Mouse (Mus musculus) C2C12 (cell line): ENCODE measurements around the gene Gm10188. TPM values are rescaled to one million over a fixed set of nuclear protein-coding genes. Genes with fewer than 3 reads are reported as not detected.

Source experiments
- H3K27me3 ChIP-seq: one replicate; pipeline ENCODE4 v1.6.1; 2011; ENCODE audit not compliant: control insufficient read depth, insufficient read depth, insufficient read length
- H3K36me3 ChIP-seq: one replicate; pipeline ENCODE4 v1.6.1; 2011; ENCODE audit not compliant: control insufficient read depth, insufficient read depth
- H3K4me3 ChIP-seq: one replicate; pipeline ENCODE4 v1.5.1; 2011; ENCODE audit warnings: mild to moderate bottlenecking, control low read depth; ENCODE audit not compliant: poor library complexity, insufficient read depth, severe bottlenecking
- H3K79me2 ChIP-seq: one replicate; pipeline ENCODE4 v1.6.1; 2011; ENCODE audit not compliant: control insufficient read depth, insufficient read depth
- H3K79me3 ChIP-seq: one replicate; pipeline ENCODE4 v1.6.1; 2011; ENCODE audit warnings: low read depth, control low read depth
- H3ac ChIP-seq: one replicate; pipeline ENCODE3; 2011; ENCODE audit warnings: low read depth; ENCODE audit not compliant: control insufficient read depth, insufficient read length
- CEBPB ChIP-seq: IDR thresholded peaks from one replicate; pipeline ENCODE4 v1.6.1; 2011; ENCODE audit warnings: low read depth, mild to moderate bottlenecking, control low read depth, moderate library complexity
- CTCF ChIP-seq: IDR thresholded peaks from one replicate; pipeline ENCODE4 v1.5.1; 2011; ENCODE audit not compliant: control insufficient read depth, insufficient read depth, insufficient read length
- FOSL1 ChIP-seq: IDR thresholded peaks from one replicate; pipeline ENCODE4 v1.8.0; 2011; ENCODE audit warnings: mild to moderate bottlenecking, low read length; ENCODE audit not compliant: poor library complexity, insufficient read depth, severe bottlenecking
- MAX ChIP-seq: IDR thresholded peaks from one replicate; pipeline ENCODE4 v1.6.1; 2011; ENCODE audit warnings: mild to moderate bottlenecking, control low read depth
- MYOD1 ChIP-seq: IDR thresholded peaks from one replicate; pipeline ENCODE4 v1.6.1; 2011; ENCODE audit warnings: low read depth; ENCODE audit not compliant: control insufficient read depth, insufficient read length
- MYOG ChIP-seq: IDR thresholded peaks from one replicate; pipeline ENCODE4 v1.6.1; 2011; ENCODE audit not compliant: control insufficient read depth, insufficient read length; ENCODE audit errors: extremely low read depth
- USF1 ChIP-seq: IDR thresholded peaks from one replicate; pipeline ENCODE4 v1.6.1; 2011; ENCODE audit warnings: low read depth, mild to moderate bottlenecking, control low read depth, moderate library complexity
- polyA plus RNA-seq: library from polyadenylated mRNA; unstranded; fragments of >200 nt; fragmentation: generic; extraction: Trizol; gene quantifications from one replicate; pipeline ENCODE4 v1.2.1, GENCODE M21; 2012; ENCODE audit warnings: missing spikeins

Gene Gm10188
- polyA plus RNA-seq, 1 experiment: not detected

DNA sequence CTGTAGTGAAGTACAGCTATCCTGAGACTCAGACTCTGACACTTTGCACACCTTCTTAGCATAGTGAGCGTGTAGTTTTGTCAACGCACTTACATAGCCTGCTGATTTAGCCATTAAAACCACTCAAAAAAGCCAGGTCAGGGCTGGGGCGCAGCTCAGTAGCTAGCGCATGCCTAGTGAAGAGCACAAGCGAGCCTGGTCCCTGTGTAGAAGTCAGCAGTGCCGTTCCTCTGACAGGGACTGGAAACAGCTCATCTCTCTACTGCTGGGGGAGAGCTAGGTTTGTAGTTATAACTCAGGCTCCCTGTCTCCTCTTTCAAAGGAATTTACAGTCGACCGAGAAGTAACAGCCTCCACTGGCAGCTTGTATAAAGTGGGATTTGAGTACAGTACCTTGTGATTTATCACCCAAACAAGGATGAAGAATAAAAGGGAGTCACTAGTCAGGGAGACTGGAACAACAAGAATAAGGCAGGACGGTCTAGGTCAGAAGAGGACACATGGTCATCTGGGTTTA is 5.2 kb upstream of the Gm10188 start:
- H3K79me2 ChIP-seq: no peaks in the 10 kb centered on the region
- TF ChIP-seq CTCF (no peak), MYOG (no peak), USF1 (no peak), MAX (no peak), MYOD1 (no peak), CEBPB (no peak), FOSL1 (no peak)
- no peak overlapping the region for H3ac ChIP-seq
- H3K36me3 ChIP-seq: no peaks in the 10 kb centered on the region
- no peak overlapping the region for H3K4me3 ChIP-seq
- no peaks in the 10 kb centered on the region for H3K79me3 ChIP-seq
- no peaks in the 10 kb centered on the region for H3K27me3 ChIP-seq

DNA sequence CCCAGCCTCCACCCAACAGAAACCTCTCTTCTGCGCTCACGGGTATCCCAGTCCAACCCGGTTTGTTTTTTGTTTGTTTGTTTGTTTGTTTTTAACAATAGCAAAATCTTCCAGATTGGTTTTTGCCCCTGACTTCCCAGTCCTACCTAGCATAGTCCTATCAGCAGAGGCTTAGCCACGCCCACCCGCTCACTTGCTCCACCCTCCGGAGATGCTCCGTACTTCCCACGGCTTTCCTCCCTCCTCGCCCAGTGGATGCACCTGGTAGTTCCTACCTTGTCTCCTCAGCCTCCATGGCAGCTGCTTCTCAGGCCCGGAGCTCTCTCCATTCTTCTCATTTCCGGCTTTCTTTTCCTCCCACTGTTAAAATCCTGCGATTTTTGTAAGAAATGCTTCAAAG is 4.0 kb upstream of the Gm10188 start:
- TF ChIP-seq MAX (no peak), MYOD1 (no peak), CTCF (no peak), MYOG (no peak), CEBPB (no peak), USF1 (no peak), FOSL1 (no peak)

DNA sequence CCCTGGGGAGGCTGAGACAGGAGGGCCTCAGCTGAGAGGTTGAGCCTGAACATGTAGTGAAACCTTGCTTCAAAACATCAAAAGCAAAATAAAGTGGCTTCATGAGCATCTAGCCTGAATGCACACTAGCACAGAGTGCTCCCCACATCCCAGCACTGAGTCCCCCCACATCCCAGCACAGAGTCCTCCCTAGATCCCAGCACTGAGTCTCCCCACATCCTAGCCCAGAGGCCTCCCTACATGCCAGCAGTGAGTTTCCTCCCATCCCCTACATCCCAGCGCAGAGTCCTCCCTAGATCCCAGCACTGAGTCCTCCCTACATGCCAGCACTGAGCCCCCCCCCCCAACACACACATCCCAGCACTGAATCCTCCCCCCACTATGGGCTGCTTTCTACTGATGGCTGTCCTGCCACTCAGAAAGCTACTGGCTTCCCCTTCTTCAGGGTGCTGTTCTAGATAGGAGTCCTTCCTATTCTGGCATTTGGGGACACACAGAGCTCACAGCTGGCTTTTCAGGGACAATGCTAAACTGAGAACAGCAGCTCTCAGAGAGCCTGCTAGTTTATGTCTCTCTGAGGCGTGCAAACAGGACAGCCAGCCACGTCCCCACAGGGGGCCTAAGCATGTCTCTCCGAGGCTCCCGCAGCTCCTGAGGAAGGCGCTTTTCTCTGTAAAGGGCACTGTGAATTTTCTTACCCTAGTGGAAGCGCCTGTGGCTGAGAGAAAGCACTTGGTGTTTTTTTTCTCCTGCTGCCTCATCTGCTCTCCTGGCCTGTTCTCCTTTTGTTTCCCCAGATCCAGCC is 2.1 kb upstream of the Gm10188 start:
- Histone ChIP-seq H3K36me3 (no peaks in the 10 kb centered on the region), H3K79me2 (no peaks in the 10 kb centered on the region), H3ac (no peak overlapping the region), H3K27me3 (no peaks in the 10 kb centered on the region), H3K79me3 (no peaks in the 10 kb centered on the region), H3K4me3 (no peak overlapping the region)
- TF ChIP-seq USF1: no peak
- no peak for TF ChIP-seq MYOG
- no peak for TF ChIP-seq FOSL1
- TF ChIP-seq CEBPB: no peak
- no peak for TF ChIP-seq CTCF

More for the DNA sequence above, 4.0 kb upstream of the Gm10188 start:
- H3K4me3 ChIP-seq: no peak overlapping the region
- no peaks in the 10 kb centered on the region for H3K36me3 ChIP-seq
- no peaks in the 10 kb centered on the region for H3K79me3 ChIP-seq
- no peak overlapping the region for H3ac ChIP-seq
- H3K27me3 ChIP-seq: no peaks in the 10 kb centered on the region
- no peaks in the 10 kb centered on the region for H3K79me2 ChIP-seq

DNA sequence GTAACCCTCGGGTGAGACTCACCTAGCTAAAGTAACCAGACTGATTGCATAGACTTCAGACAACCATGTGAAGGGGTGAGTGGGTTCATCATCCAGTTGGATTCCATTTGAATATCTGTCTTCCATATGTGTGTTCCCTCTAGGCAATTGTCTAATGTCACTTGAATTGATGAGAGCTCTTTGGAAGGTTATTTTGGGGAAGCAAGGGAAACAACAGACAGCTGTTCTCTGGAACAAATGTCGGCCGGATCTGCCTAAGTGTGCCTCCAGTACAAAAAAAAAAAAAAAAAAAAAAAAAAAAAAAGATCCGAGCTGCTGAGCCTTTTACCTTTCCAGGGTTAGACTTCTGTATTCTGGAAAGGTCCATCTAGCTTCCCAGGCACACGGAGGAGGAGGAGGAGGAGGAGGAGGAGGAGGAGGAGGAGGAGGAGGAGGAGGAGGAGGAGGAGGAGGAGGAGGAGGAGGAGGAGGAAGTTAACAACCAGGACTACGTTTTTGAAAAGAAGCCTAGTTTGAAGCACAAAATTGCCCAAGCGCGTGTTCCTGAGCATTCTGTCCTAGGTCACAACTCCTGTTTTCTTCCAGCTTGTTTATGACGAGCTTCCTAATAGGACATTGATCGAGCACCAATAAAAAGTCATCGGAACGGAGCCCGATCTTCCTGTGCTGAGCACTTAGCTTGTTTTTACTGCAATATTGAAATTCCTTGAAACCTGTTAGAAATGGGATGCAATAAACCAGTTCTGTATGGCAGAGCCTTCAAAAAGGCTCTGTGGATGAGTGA is 3.1 kb downstream of the Gm10188 start:
- Histone ChIP-seq H3K36me3 (no peaks in the 10 kb centered on the region), H3K79me2 (no peaks in the 10 kb centered on the region), H3ac (no peak overlapping the region), H3K79me3 (no peaks in the 10 kb centered on the region), H3K27me3 (no peaks in the 10 kb centered on the region), H3K4me3 (no peak overlapping the region)
- TF ChIP-seq CEBPB: no peak
- TF ChIP-seq MAX: no peak
- no peak for TF ChIP-seq MYOD1
- TF ChIP-seq USF1: no peak
- TF ChIP-seq FOSL1: no peak
- TF ChIP-seq MYOG: no peak

DNA sequence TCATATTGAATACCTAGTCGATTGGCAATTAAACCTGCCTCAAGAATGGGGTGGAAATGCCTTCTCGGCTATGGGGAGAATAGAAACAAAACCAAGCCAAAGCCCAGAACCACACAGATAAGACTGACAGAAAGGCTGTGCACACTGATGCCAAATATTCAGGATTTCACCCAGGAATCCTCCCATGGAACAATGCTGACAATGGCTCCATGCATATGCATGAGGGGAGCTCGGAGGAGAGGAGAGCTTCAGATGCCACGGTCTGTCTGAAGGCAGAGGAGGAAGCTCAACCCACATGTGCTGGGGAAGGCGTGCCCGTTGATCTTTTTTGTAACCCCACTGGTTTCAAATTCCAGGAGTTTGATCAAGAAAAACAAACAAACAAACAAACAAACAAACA is 7.4 kb downstream of the Gm10188 start:
- Histone ChIP-seq H3K79me3 (no peaks in the 10 kb centered on the region), H3K27me3 (no peaks in the 10 kb centered on the region), H3K4me3 (no peak overlapping the region), H3ac (no peak overlapping the region), H3K36me3 (no peaks in the 10 kb centered on the region), H3K79me2 (no peaks in the 10 kb centered on the region)
- no peak for TF ChIP-seq MAX
- TF ChIP-seq CEBPB: no peak
- no peak for TF ChIP-seq FOSL1
- no peak for TF ChIP-seq MYOD1
- no peak for TF ChIP-seq USF1
- no peak for TF ChIP-seq CTCF
- no peak for TF ChIP-seq MYOG
